Mouse (Mus musculus) macrophage (primary cell): Measurements from ENCODE around the gene Pecam1. TPM values are rescaled to one million over a fixed set of nuclear protein-coding genes. Genes with fewer than 3 reads are reported as not detected.

Experiments
- H3K27ac ChIP-seq: fragments of 350-480 bp; formaldehyde crosslinking; 2 replicates; pipeline ENCODE4 v1.9.0; 2021
- H3K36me3 ChIP-seq: fragments of 350-480 bp; formaldehyde crosslinking; 2 replicates; pipeline ENCODE4 v1.9.0; 2021; ENCODE audit errors: inconsistent target
- H3K4me3 ChIP-seq: fragments of 350-480 bp; formaldehyde crosslinking; 2 replicates; pipeline ENCODE4 v1.9.0; 2021; ENCODE audit errors: inconsistent target
- H3K79me2 ChIP-seq: fragments of 350-480 bp; formaldehyde crosslinking; 2 replicates; pipeline ENCODE4 v1.9.0; 2021; ENCODE audit errors: inconsistent target
- WGBS: methylation state at CpG from one replicate; pipeline ENCODE4 v1.1.7; 2026; ENCODE audit warnings: inconsistent platforms; ENCODE audit not compliant: missing documents; 5-methylcytosine and 5-hydroxymethylcytosine counted together
- polyA plus RNA-seq: library from polyadenylated mRNA; stranded (reverse); fragments of 250-400 nt; gene quantifications from 3 replicates; pipeline ENCODE4 v1.2.4, GENCODE M21; 2018; ENCODE audit warnings: inconsistent platforms

Pecam1 gene
- polyA plus RNA-seq, 1 experiment from 2014 or later: 1.5 TPM

DNA sequence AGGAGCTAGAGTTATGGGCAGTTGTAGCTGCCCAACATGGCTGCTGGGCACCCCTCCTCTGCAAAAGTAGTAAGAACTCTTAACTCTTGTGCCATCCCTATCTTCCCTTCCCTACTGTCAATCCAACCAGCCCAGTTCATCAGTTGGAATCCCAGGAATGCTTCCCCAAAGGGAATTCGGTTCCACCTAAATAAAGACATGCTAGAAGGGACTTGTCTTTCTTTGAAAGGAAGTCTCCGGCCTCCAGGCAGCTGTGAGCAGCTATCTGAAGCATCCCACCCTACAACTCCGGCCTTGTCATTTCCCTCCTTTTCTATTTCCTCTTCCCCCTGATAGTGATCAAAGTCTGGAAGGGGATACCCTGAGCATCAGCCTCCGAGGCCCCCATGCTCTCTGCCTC lies 44.2 kb downstream of the Pecam1 start:
- H3K27ac ChIP-seq: no peak overlapping the region
- H3K79me2 ChIP-seq: no peaks in the 10 kb centered on the region
- H3K36me3 ChIP-seq: no peaks in the 10 kb centered on the region
- 89% methylated on average over 4 of the region's 4 CpGs for WGBS
- no peak overlapping the region for H3K4me3 ChIP-seq

DNA sequence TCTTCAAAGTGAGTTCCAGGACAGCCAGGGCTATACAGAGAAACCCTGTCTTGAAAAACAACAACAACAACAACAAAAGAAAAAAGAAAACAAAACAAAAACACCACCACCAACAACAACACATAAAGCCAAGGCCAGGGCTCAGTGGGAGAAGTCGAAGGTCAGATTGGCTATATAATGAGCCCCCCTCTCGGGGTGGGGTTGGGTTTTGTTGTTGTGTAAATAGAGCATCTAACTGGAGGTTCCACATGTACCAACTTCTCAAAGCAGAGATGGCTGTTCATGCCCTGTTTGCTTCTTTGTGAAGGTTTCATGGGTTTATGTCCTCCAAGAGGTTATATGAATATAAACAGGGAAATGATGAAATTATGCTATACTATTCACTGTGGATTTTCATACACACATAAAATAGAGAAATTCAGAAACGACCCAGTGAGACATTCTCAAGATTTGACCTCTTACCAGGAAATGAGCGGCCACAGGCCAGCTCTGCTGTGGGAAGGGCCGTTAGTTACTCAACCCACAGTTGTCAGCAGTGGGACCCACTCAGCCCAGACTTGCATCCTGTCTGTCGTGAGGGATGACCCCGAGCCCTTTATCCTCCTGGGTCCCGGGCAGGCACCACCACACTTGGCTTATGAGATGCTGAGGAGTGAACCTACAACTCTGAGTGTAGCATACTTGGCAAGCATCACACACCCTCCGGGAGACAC lies 45.9 kb downstream of the Pecam1 start:
- 36% methylated on average over 9 of the region's 9 CpGs for WGBS
- H3K4me3 ChIP-seq: no peak overlapping the region
- no peak overlapping the region for H3K27ac ChIP-seq
- H3K79me2 ChIP-seq: no peaks in the 10 kb centered on the region
- no peaks in the 10 kb centered on the region for H3K36me3 ChIP-seq

DNA sequence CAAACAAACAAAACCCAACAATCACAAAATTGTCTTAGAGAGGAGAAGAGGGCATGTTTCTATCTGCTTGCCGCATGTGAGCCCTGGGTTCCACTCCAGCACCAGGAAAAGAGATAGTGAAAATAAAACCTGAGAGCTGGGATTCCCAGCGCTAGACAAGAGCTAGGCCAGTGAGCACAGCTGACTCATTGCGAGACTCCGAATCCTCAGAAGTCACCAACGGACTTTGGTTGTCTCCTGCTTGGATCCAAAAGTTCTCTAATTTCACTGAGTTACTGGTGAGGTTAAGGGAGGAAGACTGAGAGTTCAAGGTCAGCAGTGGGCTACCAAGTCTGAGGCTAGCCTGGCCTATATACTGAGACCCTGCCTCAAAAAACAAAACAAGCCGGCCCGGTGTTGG lies 46.5 kb downstream of the Pecam1 start:
- no peaks in the 10 kb centered on the region for H3K79me2 ChIP-seq
- no peaks in the 10 kb centered on the region for H3K36me3 ChIP-seq
- H3K27ac ChIP-seq: no peak overlapping the region
- 79% methylated on average over 7 of the region's 7 CpGs for WGBS
- H3K4me3 ChIP-seq: no peak overlapping the region

- 88% methylated on average over 3 of the region's 3 CpGs for WGBS
- Histone ChIP-seq H3K4me3 (no peak overlapping the region), H3K36me3 (no peaks in the 10 kb centered on the region), H3K27ac (no peak overlapping the region), H3K79me2 (no peaks in the 10 kb centered on the region)
Observed at GRCm38 (mm10) chr11:106702584-106702983, 47.8 kb downstream of the Pecam1 start.

- no peak overlapping the region for H3K27ac ChIP-seq
- 44% methylated on average over 9 of the region's 9 CpGs for WGBS
- H3K79me2 ChIP-seq: no peaks in the 10 kb centered on the region
- H3K4me3 ChIP-seq: no peak overlapping the region
- no peaks in the 10 kb centered on the region for H3K36me3 ChIP-seq
Observed at GRCm38 (mm10) chr11:106701589-106701988, 48.8 kb downstream of the Pecam1 start.

- WGBS: 91% methylated on average over 9 of the region's 9 CpGs
- Histone ChIP-seq H3K36me3 (no peaks in the 10 kb centered on the region), H3K27ac (no peak overlapping the region), H3K4me3 (no peak overlapping the region), H3K79me2 (no peaks in the 10 kb centered on the region)
Observed at GRCm38 (mm10) chr11:106699083-106699482, 51.3 kb downstream of the Pecam1 start.

DNA sequence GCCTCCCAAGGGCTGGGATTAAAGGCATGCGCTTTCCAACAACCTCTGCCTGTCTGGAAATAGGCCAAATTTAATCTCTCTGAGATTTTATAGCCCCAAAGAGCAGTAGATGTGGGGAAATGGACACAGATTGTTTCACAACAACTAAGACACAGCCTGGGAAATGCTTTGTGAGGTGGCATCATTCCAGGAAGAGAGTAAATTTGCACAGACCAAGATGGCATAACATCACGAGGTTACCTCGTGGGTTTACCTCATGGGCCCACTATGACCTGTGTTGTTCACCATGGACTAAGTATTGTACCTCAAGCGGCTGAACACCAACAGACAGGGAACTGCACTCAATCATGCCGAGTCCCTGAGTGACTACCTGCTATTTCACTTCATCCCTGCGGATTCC lies 52.1 kb downstream of the Pecam1 start:
- H3K79me2 ChIP-seq: no peaks in the 10 kb centered on the region
- whole genome bisulfite sequencing: 74% methylated on average over 6 of the region's 6 CpGs
- H3K27ac ChIP-seq: no peak overlapping the region
- H3K36me3 ChIP-seq: no peaks in the 10 kb centered on the region
- H3K4me3 ChIP-seq: no peak overlapping the region

DNA sequence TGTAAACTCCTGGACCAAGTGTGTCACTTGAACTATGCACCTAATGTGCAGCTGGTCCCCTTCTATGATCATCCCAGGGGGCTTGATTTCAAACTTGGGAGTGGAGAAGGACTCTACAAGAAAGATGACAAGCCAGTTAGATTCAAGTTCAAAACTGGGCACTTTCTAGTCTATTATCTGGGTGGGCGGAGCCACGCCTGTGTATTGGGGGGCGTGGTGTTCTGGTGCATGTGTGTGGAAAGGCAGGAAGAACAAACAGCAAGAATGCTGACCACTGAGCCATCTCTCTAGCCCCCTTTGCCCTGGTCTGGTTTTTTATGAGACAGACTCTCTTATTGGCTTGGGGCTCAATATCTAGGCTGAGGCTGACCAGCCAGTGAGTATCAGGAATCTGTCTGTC lies 54.5 kb downstream of the Pecam1 start:
- Histone ChIP-seq H3K36me3 (no peaks in the 10 kb centered on the region), H3K79me2 (no peaks in the 10 kb centered on the region)
- 92% methylated on average over 3 of the region's 3 CpGs for WGBS

GRCm38 (mm10) chr11:106692890-106693289 lies 57.5 kb downstream of the Pecam1 start:
- no peak overlapping the region for H3K27ac ChIP-seq
- WGBS: 98% methylated on average over 4 of the region's 4 CpGs
- H3K4me3 ChIP-seq: no peak overlapping the region
- no peaks in the 10 kb centered on the region for H3K36me3 ChIP-seq
- H3K79me2 ChIP-seq: no peaks in the 10 kb centered on the region

More for the DNA sequence above, 54.5 kb downstream of the Pecam1 start:
- H3K27ac ChIP-seq: no peak overlapping the region
- H3K4me3 ChIP-seq: no peak overlapping the region

- Histone ChIP-seq H3K27ac (no peak overlapping the region), H3K4me3 (no peak overlapping the region), H3K79me2 (no peaks in the 10 kb centered on the region), H3K36me3 (no peaks in the 10 kb centered on the region)
- WGBS: 23% methylated on average over 5 of the region's 5 CpGs
Observed at GRCm38 (mm10) chr11:106688375-106688774, 62.1 kb downstream of the Pecam1 start.

GRCm38 (mm10) chr11:106687293-106687692 lies 63.1 kb downstream of the Pecam1 start:
- Histone ChIP-seq H3K27ac (no peak overlapping the region), H3K4me3 (no peak overlapping the region), H3K79me2 (no peaks in the 10 kb centered on the region), H3K36me3 (no peaks in the 10 kb centered on the region)
- 53% methylated on average over 9 of the region's 9 CpGs for WGBS

DNA sequence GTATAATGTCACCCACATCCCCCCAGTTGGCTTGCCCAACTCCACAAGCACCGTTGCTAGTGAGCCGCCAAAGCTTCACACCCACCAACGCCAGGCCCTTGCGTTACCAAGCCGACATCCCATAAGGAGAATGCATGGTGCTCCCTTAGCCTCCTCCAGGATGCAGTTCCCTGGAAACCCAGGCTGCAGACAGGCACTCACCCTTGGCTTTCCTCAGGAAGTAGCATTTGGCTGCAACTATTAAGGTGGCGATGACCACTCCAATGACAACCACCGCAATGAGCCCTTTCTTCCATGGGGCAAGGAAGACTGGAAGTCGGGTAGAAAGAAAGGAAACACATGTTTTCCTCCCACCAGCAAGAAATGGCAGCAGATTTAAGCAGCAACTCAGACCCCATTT lies 66.4 kb downstream of the Pecam1 start:
- Histone ChIP-seq H3K79me2 (no peaks in the 10 kb centered on the region), H3K4me3 (no peak overlapping the region), H3K36me3 (no peaks in the 10 kb centered on the region), H3K27ac (no peak overlapping the region)
- WGBS: 88% methylated on average over 8 of the region's 8 CpGs

- WGBS: 90% methylated on average over 3 of the region's 3 CpGs
- no peak overlapping the region for H3K27ac ChIP-seq
- no peaks in the 10 kb centered on the region for H3K79me2 ChIP-seq
- H3K4me3 ChIP-seq: no peak overlapping the region
- H3K36me3 ChIP-seq: no peaks in the 10 kb centered on the region
Observed at GRCm38 (mm10) chr11:106683345-106683744, 67.1 kb downstream of the Pecam1 start.

DNA sequence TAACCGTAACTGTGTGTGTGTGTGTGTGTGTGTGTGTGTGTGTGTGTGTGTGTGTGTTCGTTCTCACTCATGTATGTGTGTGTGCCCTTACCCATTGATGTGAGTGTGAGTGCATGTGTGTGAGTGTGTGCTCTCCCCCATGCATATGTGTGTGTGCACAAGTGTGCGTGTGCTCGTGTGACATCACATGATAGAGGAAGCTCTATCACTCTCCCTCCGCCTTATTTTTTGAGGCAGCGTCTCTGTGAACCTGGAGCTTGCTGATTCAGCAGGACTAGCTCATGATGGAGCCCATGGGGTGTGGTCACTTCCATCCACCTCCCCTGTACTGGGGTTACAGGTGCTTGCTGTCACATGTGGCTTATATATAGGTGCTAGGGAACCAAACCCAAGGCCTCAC lies 69.3 kb downstream of the Pecam1 start:
- 89% methylated on average over 6 of the region's 6 CpGs for WGBS
- Histone ChIP-seq H3K4me3 (no peak overlapping the region), H3K79me2 (no peaks in the 10 kb centered on the region), H3K27ac (no peak overlapping the region), H3K36me3 (no peaks in the 10 kb centered on the region)

GRCm38 (mm10) chr11:106679874-106680273 lies 70.6 kb downstream of the Pecam1 start:
- Histone ChIP-seq H3K27ac (no peak overlapping the region), H3K79me2 (no peaks in the 10 kb centered on the region), H3K4me3 (no peak overlapping the region), H3K36me3 (no peaks in the 10 kb centered on the region)
- WGBS: 85% methylated on average over 6 of the region's 6 CpGs
